Mouse (Mus musculus) mouse embryonic stem cell (cell line): ENCODE data around the gene Oas1e.
"Not testable (repeated sequence)": the region's sequence is repeated elsewhere in the genome, so short reads cannot be mapped to it uniquely, and the experiment has no call there.

Experiments used
- in situ Hi-C, 2 experiments: fragments of 300-500 bp; cut with MboI; formaldehyde crosslinking; loops; 1 replicate in 1 of 2; 3 replicates in 1 of 2; pipeline ENCODE4 v1.14.3; 2019 to 2020; ENCODE audit warnings: low sequenced_read_pairs in 2 of 2, low pct_unique_long_range_greater_than_20kb in 1 of 2, mixed read lengths in 1 of 2; ENCODE audit not compliant: unreplicated experiment in 1 of 2

The Oas1e gene

DNA sequence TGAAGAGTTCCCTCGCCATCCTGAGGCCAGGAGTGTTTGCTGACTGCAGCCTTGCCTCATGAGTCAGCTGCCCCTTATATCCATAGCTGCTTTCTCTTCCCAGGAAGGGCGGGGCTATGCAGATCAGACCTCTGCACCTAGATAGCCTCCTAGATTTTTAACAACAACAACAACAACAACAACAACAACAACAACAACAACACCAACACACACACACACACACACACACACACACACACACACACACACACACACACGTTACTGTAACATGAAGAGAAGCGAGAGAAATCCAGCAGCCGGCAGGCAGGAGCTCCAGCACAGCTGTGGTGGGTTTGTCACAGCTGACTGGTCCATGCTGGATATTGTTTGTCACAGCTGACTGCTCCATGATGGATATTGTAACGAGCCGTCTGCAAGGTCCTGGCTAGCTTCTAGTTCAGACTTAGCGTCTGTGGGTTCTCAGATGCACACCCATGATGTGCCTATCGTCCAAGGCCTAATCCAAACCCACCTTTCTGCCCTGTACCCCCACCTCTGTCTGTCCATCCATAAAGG lies at the start of gene Oas1e:
Gene Oas1e (minus strand): TSS at position 51 of the 555 bp plus-strand sequence.
- in situ Hi-C loops, result not testable (repeated sequence)

- in situ Hi-C loops, result loop anchor here (10.0 kb wide), 1 partner anchor 140 kb away; no protein-coding TSS in a partner anchor
These were observed 49.4 kb upstream of the Oas1e start for GRCm38 (mm10) chr5:120844713-120845112.

DNA sequence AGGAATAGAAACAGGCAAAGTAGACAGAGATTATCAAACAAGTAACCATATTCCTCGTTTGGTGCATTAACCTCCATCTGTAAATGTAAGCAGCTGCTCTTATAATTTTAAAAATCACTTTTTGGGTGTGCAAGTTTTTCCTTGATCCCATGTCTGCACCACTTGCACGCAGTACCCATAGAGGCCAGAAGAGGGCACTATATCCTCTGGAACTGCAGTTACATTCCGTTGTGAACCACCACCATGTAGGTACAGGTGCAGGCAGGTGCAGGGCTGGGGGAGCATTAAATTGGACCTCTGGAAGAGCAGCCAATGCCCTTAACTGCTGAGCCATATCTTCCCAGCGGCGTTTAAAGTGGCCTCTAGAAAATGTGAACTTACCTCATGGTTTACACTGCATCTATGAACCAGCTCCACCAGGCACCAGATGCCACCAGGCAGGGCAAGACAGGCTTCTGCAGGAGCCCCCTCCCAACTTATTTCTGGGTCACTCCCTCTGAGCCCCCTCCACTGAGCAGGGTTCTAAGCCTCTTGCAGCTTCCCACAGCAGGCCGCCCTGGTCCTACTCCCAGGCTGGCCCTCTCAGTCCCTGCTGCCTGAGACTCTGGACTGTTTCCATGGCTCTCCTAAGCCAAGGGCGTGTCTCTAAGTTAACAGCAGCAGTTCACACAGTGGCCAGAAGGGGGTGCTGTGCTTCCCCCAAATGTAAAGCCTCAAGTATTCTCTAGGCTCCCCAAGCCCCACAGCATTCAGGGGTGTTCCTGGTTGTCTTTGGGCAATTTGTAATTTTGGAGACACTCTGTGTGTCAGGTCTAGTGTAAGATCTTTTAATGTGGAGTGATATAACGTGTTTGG lies 41.6 kb upstream of the Oas1e start:
- in situ Hi-C loops, result no loop called here

GRCm38 (mm10) chr5:120833335-120834280 lies 38.3 kb upstream of the Oas1e start:
- in situ Hi-C loops, result no loop called here

DNA sequence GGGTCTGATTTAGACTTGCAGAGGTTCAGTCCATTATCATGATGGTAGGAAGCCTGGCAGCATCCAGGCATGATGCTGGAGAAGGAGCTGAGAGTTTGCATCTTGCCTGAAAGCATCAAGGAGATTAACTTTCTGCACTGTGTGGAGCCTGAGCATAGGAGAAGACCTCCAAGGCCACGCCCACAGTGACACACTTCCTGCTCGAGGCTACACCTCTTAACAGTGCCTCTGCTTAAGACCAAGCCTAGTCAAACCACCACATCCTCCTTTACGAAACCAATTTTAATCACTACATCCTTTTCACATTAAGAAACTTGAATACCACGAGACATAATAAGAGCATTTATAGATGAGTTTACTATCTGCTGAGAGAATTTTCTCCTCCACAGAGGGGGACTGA lies 35.7 kb upstream of the Oas1e start:
- in situ Hi-C loops, result no loop called here

DNA sequence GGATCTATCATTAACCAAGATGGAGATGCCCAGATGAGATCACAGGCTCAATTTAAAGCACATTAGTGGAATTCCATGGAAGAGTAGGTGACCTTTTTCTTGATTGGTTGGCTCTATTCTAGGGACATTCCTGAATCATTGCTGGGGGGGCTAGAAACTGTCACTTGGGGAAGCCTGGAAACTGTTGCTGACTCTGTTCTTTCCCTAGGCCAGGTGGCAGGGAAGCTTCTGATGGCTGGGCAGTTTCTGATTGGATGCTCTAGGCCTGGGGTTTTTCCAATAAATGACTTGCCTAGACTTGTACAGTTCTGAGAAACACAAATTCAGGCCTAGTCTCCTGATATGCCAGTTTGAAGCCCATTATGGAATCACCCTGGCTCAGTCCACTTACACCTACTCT lies 23.7 kb upstream of the Oas1e start:
- in situ Hi-C loops, result no loop called here

- in situ Hi-C loops, result no loop called here
These were observed 20.6 kb upstream of the Oas1e start for GRCm38 (mm10) chr5:120815949-120816348.

DNA sequence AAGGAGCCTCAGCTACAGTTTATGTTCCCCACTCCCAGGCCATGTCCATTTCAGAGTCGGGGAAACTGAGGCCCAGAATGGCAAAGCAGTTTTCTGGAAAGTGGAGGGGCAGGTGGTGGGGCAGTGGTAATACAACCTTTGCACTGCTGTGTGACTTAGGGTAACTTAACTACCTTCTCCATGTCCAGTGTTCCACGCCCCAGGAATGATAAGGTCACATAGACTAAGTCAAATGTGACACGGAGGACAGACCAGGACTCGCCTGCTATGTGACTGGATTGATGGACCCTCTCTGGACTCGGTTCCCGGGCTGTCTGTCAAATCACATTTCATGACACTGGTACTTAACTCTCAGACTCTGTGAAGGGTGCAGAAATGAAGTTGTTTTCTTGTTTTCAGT lies 17.7 kb upstream of the Oas1e start:
- in situ Hi-C loops, result no loop called here

- in situ Hi-C loops, result no loop called here
These were observed 16.9 kb upstream of the Oas1e start, which contains the start of gene Oas1c for GRCm38 (mm10) chr5:120811951-120812819. Oas1c (minus strand) TSS chr5:120812514.

GRCm38 (mm10) chr5:120809171-120809570 lies 13.8 kb upstream of the Oas1e start:
- in situ Hi-C loops, result no loop called here

DNA sequence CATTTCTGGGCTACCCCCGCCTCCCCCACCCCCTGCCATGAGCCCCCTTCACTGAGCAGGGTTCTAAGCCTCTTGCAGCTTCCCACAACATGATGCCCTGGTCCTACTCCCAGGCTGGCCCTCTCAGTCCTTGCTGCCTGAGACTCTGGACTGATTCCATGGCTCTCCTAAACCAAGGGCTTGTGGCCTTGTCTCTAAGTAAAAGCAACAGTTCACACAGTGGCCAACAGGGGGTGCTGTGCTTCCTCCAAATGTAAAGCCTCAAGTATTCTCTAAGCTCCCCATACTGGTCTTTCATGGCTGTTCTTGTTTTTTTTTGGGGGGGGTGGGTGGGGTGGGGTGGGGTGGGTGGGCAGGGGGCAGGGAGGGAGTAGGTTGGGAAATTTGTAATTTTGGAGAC lies 11.1 kb upstream of the Oas1e start:
- in situ Hi-C loops, result no loop called here

- in situ Hi-C loops, result no loop called here
These were observed 8.3 kb upstream of the Oas1e start for GRCm38 (mm10) chr5:120803596-120803995.

DNA sequence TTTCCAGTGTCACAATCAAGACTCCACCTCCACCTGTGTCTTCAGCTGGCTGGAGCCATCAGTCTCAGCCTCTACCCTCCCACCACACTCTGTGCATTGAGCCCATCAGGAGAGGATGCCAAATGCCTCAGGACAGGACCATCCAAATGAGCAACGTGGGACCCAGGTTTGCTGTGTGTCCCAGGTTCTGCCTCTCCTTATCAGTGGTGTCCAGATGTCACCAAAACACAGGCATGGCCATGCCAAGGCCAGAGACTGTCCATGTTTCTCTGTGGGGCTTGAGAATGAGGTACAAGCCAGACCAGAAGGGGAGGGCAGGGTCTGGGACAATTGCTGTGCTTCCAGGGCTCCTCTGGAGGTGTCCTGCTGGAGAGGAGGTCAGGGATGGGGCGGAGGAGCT lies 3.6 kb upstream of the Oas1e start:
- in situ Hi-C loops, result not testable (repeated sequence)

DNA sequence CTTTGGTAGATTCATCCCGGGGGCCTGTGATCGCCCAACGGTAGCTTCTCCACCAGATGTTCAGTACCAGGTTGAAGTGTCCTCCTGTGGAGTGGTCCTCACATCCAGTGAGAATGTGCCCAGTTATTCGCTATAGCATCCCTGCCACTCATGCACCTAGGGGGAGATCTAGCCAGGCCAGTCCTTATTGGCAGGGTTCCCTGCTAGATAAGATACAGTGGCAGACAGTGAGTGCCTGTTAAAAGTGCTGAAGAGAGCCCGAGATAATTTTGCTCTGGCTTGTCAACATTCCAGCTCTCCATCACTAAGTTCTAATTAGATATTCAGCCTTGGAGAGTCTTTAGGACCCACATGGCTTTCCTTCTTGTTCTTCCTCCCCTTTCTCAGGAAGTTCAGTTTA lies 2.8 kb upstream of the Oas1e start:
- in situ Hi-C loops, result not testable (repeated sequence)

DNA sequence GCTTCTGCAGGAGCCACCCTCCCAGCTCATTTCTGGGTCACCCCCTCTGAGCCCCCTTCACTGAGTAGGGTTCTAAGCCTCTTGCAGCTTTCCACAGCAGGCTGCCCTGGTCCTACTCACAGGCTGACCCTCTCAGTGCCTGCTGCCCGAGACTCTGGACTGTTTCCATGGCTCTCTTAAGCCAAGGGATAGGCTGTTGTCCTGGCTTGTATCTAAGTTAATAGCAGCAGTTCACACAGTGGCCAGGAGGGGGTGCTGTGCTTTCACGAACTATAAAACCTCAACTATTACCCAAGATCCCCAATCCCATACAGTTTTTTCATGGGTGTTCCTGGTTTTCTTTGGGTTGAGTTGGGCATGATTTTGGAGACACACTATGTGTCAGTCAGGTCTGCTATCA lies 2.3 kb downstream of the Oas1e start:
- in situ Hi-C loops, result no loop called here

GRCm38 (mm10) chr5:120787042-120787441 lies 8.3 kb downstream of the Oas1e start:
- in situ Hi-C loops, result no loop called here

DNA sequence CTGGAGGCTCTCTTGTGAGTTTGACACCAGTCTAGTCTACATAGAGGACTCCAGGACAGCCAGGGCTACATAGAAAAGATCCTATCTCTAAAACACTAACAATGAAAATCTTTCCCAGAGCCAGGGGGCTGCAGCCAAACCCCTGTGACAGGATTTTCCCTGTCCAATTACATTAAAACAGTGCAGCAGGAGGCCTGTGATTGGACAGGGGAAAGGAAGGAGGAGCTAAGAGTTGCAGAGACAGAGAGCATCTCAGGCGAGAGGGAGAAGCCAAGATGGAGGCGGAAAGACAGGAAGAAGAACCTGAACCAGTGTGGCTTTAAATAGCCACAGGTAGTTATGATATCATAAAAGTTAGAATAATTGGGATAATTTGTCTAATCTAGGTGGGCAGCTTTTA lies 12.9 kb downstream of the Oas1e start:
- in situ Hi-C loops, result no loop called here

- in situ Hi-C loops, result no loop called here
These were observed 13.7 kb downstream of the Oas1e start for GRCm38 (mm10) chr5:120781646-120782045.
